Mouse (Mus musculus) liver, embryonic 14.5 days (tissue): ENCODE data around the gene Gdpd4.

Experiments
- CTCF ChIP-seq: IDR thresholded peaks from 2 replicates; pipeline ENCODE4 v1.5.1; 2016; ENCODE audit warnings: antibody characterized with exemption, low read depth, control low read depth
- EP300 ChIP-seq: IDR thresholded peaks from 2 replicates; pipeline ENCODE4 v1.6.1; 2016; ENCODE audit warnings: antibody characterized with exemption, low read depth

DNA sequence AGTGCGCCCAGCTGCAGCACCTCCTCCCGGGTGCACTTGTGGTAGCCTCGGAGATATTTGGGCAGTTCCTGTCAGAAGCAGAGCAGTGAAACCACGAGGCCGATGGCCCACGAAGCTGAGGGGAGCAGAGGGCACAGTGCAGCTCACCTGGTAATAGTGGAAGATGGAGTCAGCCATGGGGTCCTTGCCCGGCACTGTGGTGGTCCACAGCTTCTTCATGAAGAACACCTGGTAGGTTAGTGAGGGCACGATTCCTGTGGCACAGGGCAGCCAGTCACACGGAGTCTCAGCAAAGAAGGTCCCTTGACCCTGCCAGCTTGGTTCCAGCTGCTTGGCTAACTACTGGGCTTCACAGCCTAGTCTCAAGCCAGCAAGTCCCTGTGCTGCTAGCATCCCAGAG is 134.7 kb downstream of the Gdpd4 start:
- TF ChIP-seq CTCF (no peak), EP300 (no peak)
